Mouse (Mus musculus) monocyte, adult 59 days (primary cell): Measurements from ENCODE around the gene Tmem256. TPM values are rescaled to one million over a fixed set of nuclear protein-coding genes. Genes with fewer than 3 reads are reported as not detected.

Source experiments
- total RNA-seq, 2 experiments: library from RNA; stranded (reverse); gene quantifications; one replicate each; pipeline ENCODE4 v1.2.4; 2023

Tmem256 gene
- total RNA-seq: 100 to 1,000 TPM; 100 to 117 TPM

GRCm38 (mm10) chr11:69837952-69838713, at the start of gene Tmem256:
Gene Tmem256, plus strand, starts transcription at chr11:69838514.

DNA sequence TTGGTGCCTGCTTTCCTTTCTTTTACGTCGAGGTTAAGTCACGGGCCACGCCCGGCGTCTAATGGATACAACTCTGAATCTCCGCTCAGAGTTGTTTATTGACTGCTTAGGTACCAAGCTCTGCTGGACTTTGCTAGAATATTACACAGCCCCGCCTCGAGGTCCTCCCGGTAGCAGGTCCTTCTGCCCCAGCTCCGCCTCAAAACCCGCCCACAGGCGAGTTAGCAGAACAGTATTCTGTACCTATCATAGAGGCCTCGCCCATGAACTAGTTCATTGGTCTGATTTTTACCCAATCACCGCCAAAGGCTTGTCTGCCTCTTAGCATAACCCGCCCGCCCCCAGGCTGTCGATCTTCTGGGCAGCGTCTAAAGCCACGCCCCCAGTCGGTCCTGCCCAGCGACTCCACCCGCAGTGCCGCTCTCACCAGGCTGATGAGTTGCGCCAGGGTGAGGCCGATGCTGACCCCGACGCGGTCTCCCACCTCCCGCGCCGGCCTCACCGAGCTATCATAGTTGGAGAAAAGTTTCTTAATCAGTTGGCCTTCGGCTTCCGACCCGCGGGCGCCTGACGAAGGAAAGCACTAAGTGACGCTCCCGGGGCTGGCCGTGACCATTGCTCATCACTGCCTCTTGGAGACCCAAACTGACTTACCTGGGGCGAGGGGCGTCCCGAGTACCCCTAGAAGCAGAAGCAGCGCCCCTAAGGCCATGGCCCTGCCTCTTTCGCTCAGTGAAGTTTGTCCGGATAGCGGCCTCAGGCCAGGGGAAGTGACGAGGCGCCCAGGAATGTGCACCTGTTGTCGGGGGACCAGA, 42.9 kb upstream of the Tmem256 start, which contains the start of gene Chrnb1:
TSS of gene Chrnb1 (minus strand) at position 776 of the 815 bp plus-strand sequence.

GRCm38 (mm10) chr11:69801379-69801977, 36.8 kb upstream of the Tmem256 start, which contains the start of gene Fgf11:
Gene Fgf11, minus strand, starts transcription at chr11:69801857.

DNA sequence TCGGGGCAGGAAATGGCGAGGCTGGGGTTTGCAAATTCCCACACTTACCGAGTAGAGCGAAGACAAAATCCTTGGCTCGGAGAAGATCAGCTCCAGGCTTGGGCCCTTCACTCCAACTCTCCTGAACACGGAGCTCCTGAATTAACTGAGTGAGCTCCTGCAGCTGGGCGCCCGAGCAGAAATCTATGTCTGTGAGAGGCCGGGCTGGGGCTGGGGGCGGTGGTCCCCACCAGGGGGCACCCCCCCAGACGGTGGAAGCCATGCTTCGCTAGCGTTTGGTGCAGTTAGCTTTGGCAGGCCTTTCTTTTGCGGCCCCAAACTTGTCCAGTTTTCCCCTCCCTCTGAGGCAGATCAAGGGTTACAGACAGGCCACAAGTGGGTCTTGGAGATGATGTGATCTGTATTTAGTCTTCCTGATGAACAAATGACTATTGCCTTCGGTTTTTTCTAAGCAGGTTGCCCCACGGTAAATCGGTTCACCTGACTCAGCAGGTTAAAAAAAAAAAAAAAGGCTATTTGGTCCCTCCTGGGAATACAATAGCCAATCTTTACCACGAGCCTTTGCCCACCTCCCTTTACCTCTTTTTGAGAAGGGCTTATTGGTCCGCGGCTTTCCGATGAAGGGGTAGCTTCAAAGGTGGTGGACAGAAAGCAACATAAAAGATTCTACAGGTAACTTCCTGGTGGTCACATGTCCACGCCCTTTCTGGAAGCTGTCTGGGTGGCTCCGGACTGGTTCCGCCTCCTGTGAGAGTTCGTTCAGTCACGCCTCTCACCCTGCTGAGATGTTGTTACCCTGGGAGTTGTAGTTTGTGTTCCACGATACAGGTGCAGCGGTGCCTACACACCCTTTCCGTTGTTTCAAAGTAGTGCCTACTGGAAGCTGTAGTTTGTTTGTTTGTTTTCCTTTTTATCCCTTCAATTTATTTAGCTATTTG, 33.1 kb upstream of the Tmem256 start, which contains the start of gene Tmem102:
TSS of gene Tmem102 (minus strand) at position 653 of the 938 bp plus-strand sequence.

DNA sequence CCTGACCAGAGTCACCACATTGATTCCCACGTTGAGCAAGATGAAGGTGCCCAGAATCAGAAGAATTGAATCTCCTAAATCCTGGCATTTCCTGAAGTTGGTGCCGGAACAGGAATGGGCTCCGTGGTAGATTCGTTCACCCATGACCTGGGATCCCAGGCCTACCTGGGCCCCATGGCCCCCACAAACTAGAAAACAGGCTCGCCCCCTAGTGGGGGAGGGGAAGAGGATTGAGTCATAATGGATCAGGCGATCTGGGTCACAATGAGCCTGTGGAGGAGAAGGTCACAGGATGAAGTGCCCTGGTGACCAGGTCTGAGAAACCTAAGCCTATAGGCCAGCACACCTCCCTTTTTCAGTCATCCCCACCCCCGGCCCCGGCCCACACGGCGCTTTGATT, 23.2 kb upstream of the Tmem256 start, which contains the start of gene Gm39566:
TSS of gene Gm39566 (minus strand) at position 144 of the 400 bp plus-strand sequence.

GRCm38 (mm10) chr11:69818365-69818764, 19.9 kb upstream of the Tmem256 start, which contains the start of gene Spem2:
Gene Spem2, minus strand, starts transcription at chr11:69818465.

DNA sequence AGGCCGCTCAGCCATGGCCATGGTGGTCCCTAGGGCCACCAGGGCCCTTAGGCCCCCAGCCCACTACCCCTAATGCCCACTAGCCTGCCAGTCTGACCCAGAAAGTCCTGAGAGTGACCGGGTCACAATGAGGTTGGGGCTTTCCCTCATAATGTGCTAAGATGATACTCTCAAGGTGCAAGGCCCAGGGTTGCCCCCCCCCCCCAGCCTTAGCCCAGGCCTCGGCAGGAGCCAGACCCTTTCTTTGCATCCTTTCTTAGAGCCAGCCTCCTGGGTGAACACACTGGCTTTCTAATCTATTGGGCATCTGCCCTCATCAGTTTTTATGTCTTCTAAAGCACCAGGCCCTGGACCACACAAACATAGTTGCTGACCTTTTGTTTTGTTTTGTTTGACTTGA, 16.2 kb upstream of the Tmem256 start, which contains the start of gene Spem1:
TSS of gene Spem1 (minus strand) at position 101 of the 400 bp plus-strand sequence.

DNA sequence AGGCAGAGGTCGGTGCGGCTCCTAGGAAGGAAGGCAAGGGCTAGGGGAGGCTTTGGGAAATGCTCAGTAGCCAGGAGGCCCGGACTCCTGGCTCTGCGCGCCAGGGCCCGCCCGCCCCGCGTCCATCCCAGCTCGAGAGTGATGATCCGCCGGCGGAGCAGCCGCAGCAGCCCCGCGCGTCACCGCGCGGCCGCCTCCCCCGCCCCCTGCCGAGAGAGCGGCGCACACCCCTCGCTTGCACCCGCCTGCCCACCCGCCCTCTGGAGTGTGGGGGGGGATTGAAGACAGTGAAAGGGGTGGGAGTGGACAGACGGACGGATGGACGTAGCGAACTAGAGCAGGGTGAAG, 736 bp upstream of the Tmem256 start, which contains the start of gene Nlgn2:
TSS of gene Nlgn2 (minus strand) at position 181 of the 348 bp plus-strand sequence.

GRCm38 (mm10) chr11:69846198-69846680, 7.9 kb downstream of the Tmem256 start, which contains the start of gene Plscr3:
Gene Plscr3, plus strand, starts transcription at chr11:69846376.

DNA sequence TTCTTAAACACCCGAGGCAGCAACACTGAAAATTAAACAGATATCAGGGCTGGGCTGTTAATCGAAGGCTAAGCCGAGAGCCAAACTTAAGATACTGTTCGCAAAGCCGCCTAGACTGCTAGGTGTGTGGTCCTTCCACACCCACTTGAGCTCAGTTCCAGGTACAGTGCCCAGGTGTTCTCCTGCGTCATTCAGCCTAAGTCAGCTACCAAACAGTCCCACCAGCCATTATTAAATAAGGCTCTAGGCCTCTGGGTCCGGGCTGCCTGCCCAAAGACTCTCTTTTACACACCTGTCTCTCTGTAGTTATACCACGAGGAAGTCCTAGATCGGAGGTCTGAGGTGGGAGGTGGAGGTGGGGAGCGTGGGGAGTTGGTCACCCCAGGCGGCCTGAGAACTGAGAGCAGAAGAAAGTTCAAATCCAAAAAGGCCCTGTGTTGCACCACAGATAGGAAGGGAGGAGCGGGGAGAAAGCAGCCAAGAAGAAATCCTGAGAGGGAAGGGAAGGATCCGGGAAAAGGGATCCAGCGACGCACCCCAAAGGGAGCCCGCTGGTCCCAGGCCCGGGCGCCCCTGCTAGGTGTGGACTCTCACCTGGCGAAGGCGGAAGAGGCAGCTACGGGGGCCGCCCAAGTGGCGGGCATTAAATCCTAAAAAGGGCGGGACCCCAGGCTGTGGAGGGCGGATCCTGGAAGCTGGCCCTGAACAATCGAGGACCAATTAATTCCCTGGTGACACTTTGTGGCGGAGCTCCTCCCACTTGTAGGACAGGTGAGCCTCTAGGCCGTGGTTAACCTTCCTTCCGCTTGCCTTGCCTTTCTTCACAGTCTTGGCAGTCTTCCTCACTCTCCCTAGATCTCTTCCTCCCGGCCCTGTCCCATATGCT, 20.0 kb downstream of the Tmem256 start, which contains the start of gene Tnk1:
TSS of gene Tnk1 (minus strand) at position 618 of the 886 bp plus-strand sequence.

GRCm38 (mm10) chr11:69877878-69878277, 39.6 kb downstream of the Tmem256 start, which contains the start of gene Tmem95:
Gene Tmem95, minus strand, starts transcription at chr11:69878018.

GRCm38 (mm10) chr11:69880853-69881603, 42.7 kb downstream of the Tmem256 start, which contains the start of gene Kctd11:
Gene Kctd11, minus strand, starts transcription at chr11:69881406.

Other genes starting within 250 kb of the Tmem256 start
- under 1 TPM in 1 of 2 experiments, not detected in 1; 0.24 TPM for gene Atp1b2, start 232.6 kb upstream of the Tmem256 start, total RNA-seq
- not detected for gene Shbg, start 220.6 kb upstream of the Tmem256 start, total RNA-seq
- 1 to 10 TPM in 1 of 2 experiments, not detected in 1; 1.8 TPM for gene Sat2, start 216.5 kb upstream of the Tmem256 start, total RNA-seq
- 10 to 100 TPM; 68.3 to 68.4 TPM for gene Fxr2, start 205.5 kb upstream of the Tmem256 start, total RNA-seq
- gene Sox15, start 183.2 kb upstream of the Tmem256 start, total RNA-seq: under 1 TPM in 1 of 2 experiments, not detected in 1; 0.64 TPM
- 10 to 100 TPM; 73.1 to 74.9 TPM for gene Mpdu1, start 175.9 kb upstream of the Tmem256 start, total RNA-seq
- gene Cd68, start 172.4 kb upstream of the Tmem256 start, total RNA-seq: 100 to 1,000 TPM; 685 to 696 TPM
- gene Eif4a1, start 166.1 kb upstream of the Tmem256 start, total RNA-seq: 100 to 1,000 TPM; 892 to 975 TPM
- gene Senp3, start 156.4 kb upstream of the Tmem256 start, total RNA-seq: 100 to 1,000 TPM; 109 to 116 TPM
- gene Tnfsf13, start 152.7 kb upstream of the Tmem256 start, total RNA-seq: 10 to 100 TPM; 63.1 to 66.0 TPM
- gene Tnfsf12, start 142.7 kb upstream of the Tmem256 start, total RNA-seq: 10 to 100 TPM; 66.6 to 77.0 TPM
- gene Tnfsfm13, start 142.4 kb upstream of the Tmem256 start, total RNA-seq: 10 to 100 TPM; 23.6 to 27.1 TPM
- 100 to 1,000 TPM; 114 to 142 TPM for gene Polr2a, start 79.9 kb upstream of the Tmem256 start, total RNA-seq
- not detected for gene Slc35g3, start 76.5 kb upstream of the Tmem256 start, total RNA-seq
- 10 to 100 TPM; 16.0 to 20.0 TPM for gene Zbtb4, start 72.6 kb upstream of the Tmem256 start, total RNA-seq
- under 1 TPM; 0.45 to 0.49 TPM for gene Chrnb1, start 42.6 kb upstream of the Tmem256 start, total RNA-seq
- gene Fgf11, start 36.7 kb upstream of the Tmem256 start, total RNA-seq: 1 to 10 TPM in 1 of 2 experiments, under 1 TPM in 1; 0.76 to 1.3 TPM
- gene Tmem102, start 32.9 kb upstream of the Tmem256 start, total RNA-seq: not detected
- gene Gm39566, start 23.2 kb upstream of the Tmem256 start, total RNA-seq: not detected
- not detected for gene Spem2, start 20.0 kb upstream of the Tmem256 start, total RNA-seq
- gene Spem1, start 16.3 kb upstream of the Tmem256 start, total RNA-seq: not detected
- gene Nlgn2, start 730 bp upstream of the Tmem256 start, total RNA-seq: 1 to 10 TPM; 1.9 to 2.6 TPM
- 10 to 100 TPM; 39.8 to 43.6 TPM for gene Plscr3, start 7.9 kb downstream of the Tmem256 start, total RNA-seq
- gene Tnk1, start 20.2 kb downstream of the Tmem256 start, total RNA-seq: not detected
- not detected for gene Tmem95, start 39.5 kb downstream of the Tmem256 start, total RNA-seq
- gene Kctd11, start 42.9 kb downstream of the Tmem256 start, total RNA-seq: 1 to 10 TPM; 6.0 TPM
- 10 to 100 TPM; 10.4 to 12.2 TPM for gene Acap1, start 57.0 kb downstream of the Tmem256 start, total RNA-seq
- gene 2810408A11Rik, start 62.5 kb downstream of the Tmem256 start, total RNA-seq: under 1 TPM; 0.31 to 0.49 TPM
- gene Neurl4, start 62.6 kb downstream of the Tmem256 start, total RNA-seq: 10 to 100 TPM; 30.0 to 30.4 TPM
- gene Gps2, start 75.4 kb downstream of the Tmem256 start, total RNA-seq: 100 to 1,000 TPM; 110 to 112 TPM
- gene Eif5a, start 83.4 kb downstream of the Tmem256 start, total RNA-seq: 100 to 1,000 TPM; 407 to 410 TPM
- gene Ybx2, start 97.3 kb downstream of the Tmem256 start, total RNA-seq: 1 to 10 TPM in 1 of 2 experiments, not detected in 1; 1.6 TPM
- not detected for gene Slc2a4, start 109.7 kb downstream of the Tmem256 start, total RNA-seq
- gene Cldn7, start 126.3 kb downstream of the Tmem256 start, total RNA-seq: not detected
- gene Ctdnep1, start 142.6 kb downstream of the Tmem256 start, total RNA-seq: 100 to 1,000 TPM; 107 to 143 TPM
- 10 to 100 TPM; 44.3 to 49.5 TPM for gene Elp5, start 144.0 kb downstream of the Tmem256 start, total RNA-seq
- gene Gabarap, start 152.6 kb downstream of the Tmem256 start, total RNA-seq: 100 to 1,000 TPM; 469 to 485 TPM
- gene Phf23, start 157.3 kb downstream of the Tmem256 start, total RNA-seq: 10 to 100 TPM; 64.3 to 77.5 TPM
- 10 to 100 TPM; 30.2 to 33.6 TPM for gene Dvl2, start 162.1 kb downstream of the Tmem256 start, total RNA-seq
- 10 to 100 TPM; 43.9 to 56.5 TPM for gene Acadvl, start 176.9 kb downstream of the Tmem256 start, total RNA-seq
- gene Dlg4, start 178.4 kb downstream of the Tmem256 start, total RNA-seq: 10 to 100 TPM; 11.0 to 19.4 TPM
- gene Asgr1, start 215.6 kb downstream of the Tmem256 start, total RNA-seq: not detected